Mouse (Mus musculus) kidney, embryonic 14.5 days (tissue): Measurements from ENCODE around the gene Fgd6. TPM values are rescaled to one million over a fixed set of nuclear protein-coding genes. Genes with fewer than 3 reads are reported as not detected.

ENCODE experiments used
- ATAC-seq: fragments of 200-750 bp; cut with Nextera tagmentation; 2 replicates; pipeline ENCODE4 v1.8.0; 2017; ENCODE audit warnings: moderate number of reproducible peaks, mild to moderate bottlenecking, moderate TSS enrichment, moderate library complexity; ENCODE audit not compliant: low FRiP score, low TSS enrichment
- H3K27ac ChIP-seq: fragments of 300-500 bp; sonication (generic); 2 replicates; pipeline ENCODE4 v1.5.1; 2014; ENCODE audit warnings: low read depth, mild to moderate bottlenecking, low read length, moderate library complexity, mixed read lengths
- H3K27me3 ChIP-seq: fragments of 300-500 bp; sonication (generic); 2 replicates; pipeline ENCODE4 v1.6.1; 2014; ENCODE audit warnings: mild to moderate bottlenecking, low read length; ENCODE audit not compliant: control insufficient read depth, insufficient read depth
- H3K36me3 ChIP-seq: fragments of 300-500 bp; sonication (generic); 2 replicates; pipeline ENCODE4 v1.6.1; 2014; ENCODE audit warnings: low read length, mixed read lengths; ENCODE audit not compliant: control insufficient read depth, insufficient read depth
- H3K4me1 ChIP-seq: fragments of 300-500 bp; sonication (generic); 2 replicates; pipeline ENCODE4 v1.6.1; 2014; ENCODE audit warnings: low read length, mixed read lengths; ENCODE audit not compliant: control insufficient read depth, insufficient read depth
- H3K4me2 ChIP-seq: fragments of 300-500 bp; sonication (generic); replicated peaks from 2 replicates; pipeline ENCODE4 v1.6.1; 2014; ENCODE audit warnings: low read depth, mild to moderate bottlenecking, low read length
- H3K4me3 ChIP-seq: fragments of 300-500 bp; sonication (generic); 2 replicates; pipeline ENCODE4 v1.5.1; 2014; ENCODE audit warnings: mild to moderate bottlenecking, low read length
- H3K9ac ChIP-seq: fragments of 300-500 bp; sonication (generic); 2 replicates; pipeline ENCODE4 v1.6.1; 2014; ENCODE audit warnings: low read depth, mild to moderate bottlenecking, low read length, moderate library complexity
- H3K9me3 ChIP-seq: fragments of 300-500 bp; sonication (generic); 2 replicates; pipeline ENCODE4 v1.6.1; 2016; ENCODE audit warnings: low read length; ENCODE audit not compliant: control insufficient read depth
- WGBS: fragments of 180-500 bp; shearing (Covaris S2); extraction: QIAGEN DNeasy Blood & Tissue Kit; methylation state at CpG from one replicate; pipeline ENCODE4 v1.1.7; 2014; 5-methylcytosine and 5-hydroxymethylcytosine counted together
- polyA plus RNA-seq: library from polyadenylated mRNA; unstranded; fragments of >200 nt; fragmentation: Nextera tagmentation; extraction: Ambion mirVana; gene quantifications from 2 replicates; pipeline ENCODE4 v1.2.1, GENCODE M21; 2014

Gene Fgd6
- polyA plus RNA-seq, 1 experiment from 2014 or later, result 4.3 TPM

GRCm38 (mm10) chr10:94076966-94077825 lies 41.4 kb downstream of the Fgd6 start:
- Histone ChIP-seq H3K27me3 (no peaks in the 10 kb centered on the region), H3K9ac (no peak overlapping the region), H3K4me2 (no peak overlapping the region), H3K4me1 (peaks cover 9% of the 10 kb centered on the region; the same call in 1 of the 2 replicates), H3K9me3 (no peaks in the 10 kb centered on the region), H3K27ac (no peak overlapping the region; the same call in 1 of the 2 replicates), H3K36me3 (no peaks in the 10 kb centered on the region), H3K4me3 (no peak overlapping the region)
- ATAC-seq, result no peak
- 69% methylated on average over 14 of the region's 14 CpGs for WGBS

GRCm38 (mm10) chr10:94080740-94081139 lies 44.9 kb downstream of the Fgd6 start:
- ATAC-seq, result no peak

GRCm38 (mm10) chr10:94082040-94082734 lies 46.4 kb downstream of the Fgd6 start:
- H3K27ac ChIP-seq, result no peak overlapping the region
- no peaks in the 10 kb centered on the region for H3K36me3 ChIP-seq
- H3K9ac ChIP-seq, result no peak overlapping the region
- H3K4me3 ChIP-seq, result no peak overlapping the region
- no peaks in the 10 kb centered on the region for H3K9me3 ChIP-seq
- no peak overlapping the region for H3K4me2 ChIP-seq
- H3K27me3 ChIP-seq, result no peaks in the 10 kb centered on the region
- no peak for ATAC-seq
- WGBS, result 47% methylated on average over 7 of the region's 7 CpGs
- H3K4me1 ChIP-seq, result 0 out of 2 replicates have a peak, but pooled peaks cover 3% of the 10 kb centered on the region

More at GRCm38 (mm10) chr10:94080740-94081139, 44.9 kb downstream of the Fgd6 start:
- no peak overlapping the region for H3K9ac ChIP-seq
- H3K27me3 ChIP-seq, result no peaks in the 10 kb centered on the region
- no peaks in the 10 kb centered on the region for H3K36me3 ChIP-seq
- WGBS, result 50% methylated on average over 3 of the region's 3 CpGs
- H3K27ac ChIP-seq, result no peak overlapping the region
- no peaks in the 10 kb centered on the region for H3K9me3 ChIP-seq
- H3K4me3 ChIP-seq, result no peak overlapping the region
- H3K4me2 ChIP-seq, result no peak overlapping the region
- H3K4me1 ChIP-seq, result 0 out of 2 replicates have a peak, but pooled peaks cover 4% of the 10 kb centered on the region

GRCm38 (mm10) chr10:94086315-94086714 lies 50.5 kb downstream of the Fgd6 start:
- 81% methylated on average over 8 of the region's 8 CpGs for WGBS

GRCm38 (mm10) chr10:94087367-94088077 lies 51.7 kb downstream of the Fgd6 start:
- Histone ChIP-seq H3K27ac (no peak overlapping the region), H3K4me1 (no peaks in the 10 kb centered on the region), H3K9ac (no peak overlapping the region), H3K9me3 (no peaks in the 10 kb centered on the region; the same call in 1 of the 2 replicates), H3K4me3 (no peak overlapping the region), H3K27me3 (no peaks in the 10 kb centered on the region), H3K36me3 (no peaks in the 10 kb centered on the region), H3K4me2 (no peak overlapping the region)
- 82% methylated on average over 8 of the region's 11 CpGs for WGBS
- ATAC-seq, result no peak

More at GRCm38 (mm10) chr10:94086315-94086714, 50.5 kb downstream of the Fgd6 start:
- no peak overlapping the region for H3K27ac ChIP-seq
- no peaks in the 10 kb centered on the region for H3K4me1 ChIP-seq
- ATAC-seq, result no peak
- no peak overlapping the region for H3K4me2 ChIP-seq
- H3K36me3 ChIP-seq, result no peaks in the 10 kb centered on the region
- H3K9ac ChIP-seq, result no peak overlapping the region
- H3K27me3 ChIP-seq, result no peaks in the 10 kb centered on the region
- no peak overlapping the region for H3K4me3 ChIP-seq
- H3K9me3 ChIP-seq, result no peaks in the 10 kb centered on the region; the same call in 1 of the 2 replicates

GRCm38 (mm10) chr10:94090032-94090431 lies 54.2 kb downstream of the Fgd6 start:
- H3K4me2 ChIP-seq, result no peak overlapping the region
- no peak for ATAC-seq
- no peaks in the 10 kb centered on the region for H3K27me3 ChIP-seq
- no peak overlapping the region for H3K4me3 ChIP-seq
- no peaks in the 10 kb centered on the region; the same call in 1 of the 2 replicates for H3K9me3 ChIP-seq
- no peak overlapping the region for H3K27ac ChIP-seq
- WGBS, result 86% methylated on average over 3 of the region's 3 CpGs
- no peaks in the 10 kb centered on the region for H3K4me1 ChIP-seq
- no peak overlapping the region for H3K9ac ChIP-seq
- H3K36me3 ChIP-seq, result no peaks in the 10 kb centered on the region

- H3K27me3 ChIP-seq, result no peaks in the 10 kb centered on the region
- H3K27ac ChIP-seq, result no peak overlapping the region
- H3K4me3 ChIP-seq, result no peak overlapping the region
- no peak for ATAC-seq
- no peaks in the 10 kb centered on the region for H3K36me3 ChIP-seq
- no peak overlapping the region for H3K9ac ChIP-seq
- no peaks in the 10 kb centered on the region for H3K4me1 ChIP-seq
- WGBS, result 48% methylated on average over 5 of the region's 5 CpGs
- no peaks in the 10 kb centered on the region; the same call in 1 of the 2 replicates for H3K9me3 ChIP-seq
- H3K4me2 ChIP-seq, result no peak overlapping the region
These were observed 57.7 kb downstream of the Fgd6 start for GRCm38 (mm10) chr10:94093534-94093933.

GRCm38 (mm10) chr10:94095743-94096465 lies 60.1 kb downstream of the Fgd6 start:
- ATAC-seq, result no peak
- H3K9me3 ChIP-seq, result no peaks in the 10 kb centered on the region; the same call in 1 of the 2 replicates
- WGBS, result 80% methylated on average over 17 of the region's 17 CpGs
- no peak overlapping the region for H3K4me2 ChIP-seq
- no peak overlapping the region for H3K4me3 ChIP-seq
- H3K27me3 ChIP-seq, result no peaks in the 10 kb centered on the region
- H3K36me3 ChIP-seq, result no peaks in the 10 kb centered on the region
- no peak overlapping the region for H3K27ac ChIP-seq
- no peak overlapping the region for H3K9ac ChIP-seq
- H3K4me1 ChIP-seq, result no peaks in the 10 kb centered on the region
